15 mouse cellular contexts compared by ENCODE assay signal in genomic region chr7:100723453-100724294, GRCm38 (mm10). TPM values are rescaled to one million over a fixed set of nuclear protein-coding genes. Genes with fewer than 3 reads are reported as not detected.
DNase-seq lines count a peak whose midpoint lies in the region; ATAC-seq and TF ChIP-seq lines count a peak whose summit lies in the region.
"Had no signal": no experiment of that assay in that cellular context is flagged by ENCODE, and none has a peak within 500 bp of the region (broad histone marks: within the 10 kb centered on the region; RNA-seq: fewer than 3 reads in every experiment).

No protein-coding gene starts in this region.

- TF ChIP-seq CTCF in layer of hippocampus, adult 2 months (conservative IDR thresholded peaks at IDR 0.05), result no peak

- no peaks in the 10 kb centered on the region for H3K36me3 ChIP-seq in forebrain, embryonic 16.5 days (ENCODE audit: control insufficient read depth, insufficient read depth)
- H3K36me3 ChIP-seq in midbrain, embryonic 11.5 days (ENCODE audit: control insufficient read depth, insufficient read depth, low read length), result no peaks in the 10 kb centered on the region

- peak overlapping the region; percentile 48; the same call in 1 of the 2 replicates for H3K9ac ChIP-seq in forebrain, embryonic 16.5 days (replicated peaks; ENCODE audit: low read depth, low read length)
- peak overlapping the region; percentile 32; the same call in 1 of the 2 replicates for H3K9ac ChIP-seq in midbrain, embryonic 11.5 days (ENCODE audit: low read length)
- H3K9ac ChIP-seq: liver, embryonic 14.5 days had no signal

- WGBS in forebrain, embryonic 16.5 days, result 5% methylated on average over 12 of the region's 12 CpGs
- WGBS in midbrain, embryonic 11.5 days, result 12% methylated on average over 12 of the region's 12 CpGs

- no peak for DNase-seq in layer of hippocampus, adult 2 months (ENCODE audit: low spot score in 2 of 2)
- DNase-seq in layer of hippocampus, postnatal 14 days (ENCODE audit: low spot score in 2 of 2), result no peak
- DNase-seq in midbrain, embryonic 11.5 days (ENCODE audit: low spot score, missing footprints), result no peak
- DNase-seq in retina, postnatal 1 day, result peak; percentile 68
- no peak for DNase-seq in spleen, adult 12 weeks (ENCODE audit: low spot score)
- no peak for DNase-seq in testis, postnatal 14 days (ENCODE audit: low spot score)
- no peak for DNase-seq in yolk sac, embryonic 10.5 days (ENCODE audit: low spot score)
- DNase-seq: adrenal gland, adult 8-10 months; cerebellum, adult 8-10 months; kidney, postnatal 4 days; lung, postnatal 4 days had no signal

- no peaks in the 10 kb centered on the region for H3K27me3 ChIP-seq in forebrain, embryonic 16.5 days (replicated peaks; ENCODE audit: control insufficient read depth, insufficient read depth, low read length)
- H3K27me3 ChIP-seq in midbrain, embryonic 11.5 days (ENCODE audit: control insufficient read depth, insufficient read depth, low read length), result no peaks in the 10 kb centered on the region

- H3K27ac ChIP-seq in layer of hippocampus, adult 2 months, result peak overlapping the region; percentile 28; the same call in 1 of the 2 replicates
- peak overlapping the region; percentile 85 for H3K27ac ChIP-seq in forebrain, embryonic 16.5 days (ENCODE audit: low read length)
- H3K27ac ChIP-seq in midbrain, embryonic 11.5 days (ENCODE audit: low read depth, low read length), result no peak overlapping the region; the same call in 1 of the 2 replicates
- H3K27ac ChIP-seq: liver, embryonic 14.5 days had no signal

- no peaks in the 10 kb centered on the region for H3K9me3 ChIP-seq in forebrain, embryonic 16.5 days (ENCODE audit: control insufficient read depth, low read length)
- H3K9me3 ChIP-seq in midbrain, embryonic 11.5 days (ENCODE audit: control insufficient read depth, low read length), result no peaks in the 10 kb centered on the region

- no peak overlapping the region for H3K4me3 ChIP-seq in layer of hippocampus, adult 2 months
- H3K4me3 ChIP-seq in forebrain, embryonic 16.5 days (replicated peaks; ENCODE audit: low read length), result no peak overlapping the region
- H3K4me3 ChIP-seq in midbrain, embryonic 11.5 days (ENCODE audit: low read depth, low read length), result no peak overlapping the region
- H3K4me3 ChIP-seq: myocyte had no signal

- ATAC-seq in forebrain, embryonic 16.5 days, result peak; percentile 66
- no peak for ATAC-seq in midbrain, embryonic 11.5 days (ENCODE audit: low FRiP score)
- ATAC-seq: intestine, postnatal 0 days had no signal

- peaks cover 33% of the 10 kb centered on the region for H3K4me1 ChIP-seq in forebrain, embryonic 16.5 days (replicated peaks; ENCODE audit: control insufficient read depth, insufficient read depth, low read length)
- peaks cover 12% of the 10 kb centered on the region for H3K4me1 ChIP-seq in midbrain, embryonic 11.5 days (ENCODE audit: control insufficient read depth, insufficient read depth, low read length)

- peak overlapping the region; percentile 32 for H3K4me2 ChIP-seq in forebrain, embryonic 16.5 days (ENCODE audit: low read length)
- H3K4me2 ChIP-seq in midbrain, embryonic 11.5 days, result no peak overlapping the region

RNA-seq across cellular contexts. Expression of gene Fam168a, which starts 17.2 kb away (rescaled TPM):
- 100 to 1,000 TPM; 220 to 229 TPM for total RNA-seq in layer of hippocampus, adult 2 months (2021)
- total RNA-seq in layer of hippocampus, postnatal 14 days (2021), result 100 to 1,000 TPM; 271 to 273 TPM
- polyA plus RNA-seq in forebrain, embryonic 16.5 days (2015; fragmentation: Nextera tagmentation; extraction: Ambion mirVana), result 118 and 119 TPM in 2 replicates
- polyA plus RNA-seq in midbrain, embryonic 11.5 days (2014; fragmentation: Nextera tagmentation; extraction: Ambion mirVana), result 34.8 and 36.3 TPM in 2 replicates
